Mouse (Mus musculus) v-Abl transformed pro-B cells (cell line): Measurements from ENCODE around the gene Mvb12a.

Source experiments
- in situ Hi-C, 2 experiments: fragments of 400-800 bp; cut with MboI; formaldehyde crosslinking; loops; one replicate each; pipeline ENCODE4 v1.15.1; 2025; ENCODE audit not compliant: unreplicated experiment in 2 of 2

Mvb12a gene

GRCm38 (mm10) chr8:71561401-71561800, 18.7 kb downstream of the Mvb12a start:
- in situ Hi-C loops, result loop anchor here (5.0 kb wide), 3 partner anchors 36 to 101 kb away; partner anchors contain the start of gene Fam129c (in 2 of the 2)

GRCm38 (mm10) chr8:71562751-71563150, 20.0 kb downstream of the Mvb12a start:
- in situ Hi-C loops, result loop anchor here (5.0 kb wide), 3 partner anchors 35 to 100 kb away; partner anchors contain the start of gene Fam129c (in 2 of the 2)

- in situ Hi-C loops, result loop anchor here (5.0 kb wide), 3 partner anchors 33 to 98 kb away; partner anchors contain the start of gene Fam129c (in 2 of the 2)
Measured at GRCm38 (mm10) chr8:71563992-71564391, 21.3 kb downstream of the Mvb12a start.

- in situ Hi-C loops, result no loop called here
Measured at GRCm38 (mm10) chr8:71566501-71566900, 23.8 kb downstream of the Mvb12a start, which contains the start of gene Nxnl1. Nxnl1 (minus strand) TSS chr8:71566601.

GRCm38 (mm10) chr8:71567587-71567986, 24.9 kb downstream of the Mvb12a start:
- in situ Hi-C loops, result no loop called here

- in situ Hi-C loops, result no loop called here
Measured at GRCm38 (mm10) chr8:71568387-71568937, 25.7 kb downstream of the Mvb12a start, which contains the start of gene Slc27a1. Slc27a1 (plus strand) TSS chr8:71568882.

- in situ Hi-C loops, result no loop called here
Measured at GRCm38 (mm10) chr8:71568941-71569340, 26.2 kb downstream of the Mvb12a start.

- in situ Hi-C loops, result no loop called here
Measured at GRCm38 (mm10) chr8:71569366-71570290, 26.9 kb downstream of the Mvb12a start.

- in situ Hi-C loops, result no loop called here
Measured at GRCm38 (mm10) chr8:71570291-71570954, 27.7 kb downstream of the Mvb12a start.

- in situ Hi-C loops, result no loop called here
Measured at GRCm38 (mm10) chr8:71572077-71572476, 29.4 kb downstream of the Mvb12a start.

- in situ Hi-C loops, result no loop called here
Measured at GRCm38 (mm10) chr8:71572847-71573633, 30.3 kb downstream of the Mvb12a start.

- in situ Hi-C loops, result no loop called here
Measured at GRCm38 (mm10) chr8:71574426-71574825, 31.7 kb downstream of the Mvb12a start.

GRCm38 (mm10) chr8:71575020-71575419, 32.3 kb downstream of the Mvb12a start:
- in situ Hi-C loops, result no loop called here

GRCm38 (mm10) chr8:71577856-71578387, 35.2 kb downstream of the Mvb12a start:
- in situ Hi-C loops, result no loop called here

- in situ Hi-C loops, result no loop called here
Measured at GRCm38 (mm10) chr8:71579009-71579408, 36.3 kb downstream of the Mvb12a start.

GRCm38 (mm10) chr8:71579476-71579875, 36.8 kb downstream of the Mvb12a start:
- in situ Hi-C loops, result no loop called here

- in situ Hi-C loops, result no loop called here
Measured at GRCm38 (mm10) chr8:71580201-71580600, 37.5 kb downstream of the Mvb12a start.

GRCm38 (mm10) chr8:71586891-71587290, 44.2 kb downstream of the Mvb12a start:
- in situ Hi-C loops, result no loop called here

- in situ Hi-C loops, result no loop called here
Measured at GRCm38 (mm10) chr8:71588762-71589161, 46.0 kb downstream of the Mvb12a start.

GRCm38 (mm10) chr8:71591017-71591416, 48.3 kb downstream of the Mvb12a start:
- in situ Hi-C loops, result no loop called here
